Mouse (Mus musculus) gastrocnemius, adult 2 months (tissue): ENCODE measurements around the gene Herpud1. TPM values are rescaled to one million over a fixed set of nuclear protein-coding genes. Genes with fewer than 3 reads are reported as not detected.

ENCODE experiments used
- DNase-seq: peaks from one replicate; pipeline ENCODE4 v3.0.0; 2022
- H3K27ac ChIP-seq: fragments of 200-600 bp; 2 replicates; pipeline ENCODE4 v1.8.1; 2022; ENCODE audit warnings: mild to moderate bottlenecking
- H3K4me3 ChIP-seq: fragments of 200-600 bp; 2 replicates; pipeline ENCODE4 v1.8.1; 2022; ENCODE audit warnings: mild to moderate bottlenecking, moderate library complexity
- CTCF ChIP-seq: fragments of 200-600 bp; IDR thresholded peaks from 2 replicates; pipeline ENCODE4 v1.8.1; 2022; ENCODE audit warnings: antibody characterized with exemption, mild to moderate bottlenecking, moderate library complexity
- intact Hi-C: fragments of 180-260 bp; cut with DNase I; formaldehyde crosslinking; loops from one replicate; pipeline ENCODE4 v1.15.1; 2025
- total RNA-seq, 2 experiments: library from RNA; stranded (reverse); gene quantifications; 2 replicates each; pipeline ENCODE4 v1.2.3; 2021

Herpud1 gene
- total RNA-seq, 2 experiments from 2014 or later: 111 to 117 TPM

DNA sequence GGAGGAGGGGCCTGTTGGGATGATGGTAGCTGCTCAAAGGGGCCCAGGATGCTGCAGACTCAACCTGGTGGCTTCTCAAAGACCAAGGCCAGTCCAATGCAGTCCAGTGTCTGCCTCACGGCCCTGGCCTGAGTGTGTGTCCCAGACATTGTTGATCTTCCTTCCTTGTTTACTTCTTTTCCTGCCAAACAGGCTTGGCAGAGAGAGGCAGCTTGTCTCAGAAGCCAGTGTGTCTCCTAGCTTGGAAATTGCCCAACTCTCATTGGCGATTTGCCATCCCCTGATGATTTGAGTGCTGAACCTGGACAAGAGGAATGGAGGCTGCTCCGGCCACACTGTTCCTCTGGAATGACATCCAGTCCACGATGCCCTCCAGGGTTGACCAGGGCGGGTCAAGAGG, 27.7 kb upstream of the Herpud1 start:
- intact Hi-C loops: no loop called here
- DNase-seq: peak; percentile 74
- H3K27ac ChIP-seq: peak overlapping the region; percentile 62
- no peak overlapping the region for H3K4me3 ChIP-seq
- TF ChIP-seq CTCF: no peak

DNA sequence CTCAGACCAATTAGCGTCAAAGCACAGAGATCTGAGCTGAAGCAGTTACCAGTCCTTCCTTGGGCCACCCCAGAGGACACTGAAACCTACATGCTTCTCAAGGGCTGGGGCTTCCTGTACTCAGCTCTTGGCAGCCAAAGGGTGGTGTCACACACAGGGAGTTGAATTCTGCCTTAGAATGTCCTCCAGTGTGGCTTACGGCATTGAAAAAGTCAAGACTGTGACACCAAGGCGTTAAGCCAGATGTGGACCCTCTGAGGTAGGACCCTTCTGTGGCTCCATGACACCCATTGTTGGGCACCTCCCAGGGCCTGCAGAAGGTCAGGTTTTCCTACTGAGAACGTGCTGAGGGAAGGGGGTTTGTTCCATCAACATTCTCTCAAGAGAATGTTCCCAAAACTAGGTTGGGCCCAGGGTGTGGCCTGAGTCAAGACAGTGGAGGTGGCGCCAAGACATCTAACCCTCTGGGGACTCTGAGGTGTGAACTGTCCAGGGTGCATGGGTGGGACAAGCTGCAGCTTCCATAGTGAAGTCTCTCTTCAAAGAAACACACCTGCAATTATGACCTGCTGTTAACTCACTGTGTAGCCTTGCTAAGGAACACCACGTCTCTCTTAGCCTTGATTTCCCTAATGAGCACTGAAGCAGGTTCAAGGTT, 24.3 kb upstream of the Herpud1 start:
- no peak for TF ChIP-seq CTCF
- peak; percentile 40 for DNase-seq
- H3K4me3 ChIP-seq: no peak overlapping the region
- intact Hi-C loops: no loop called here
- peak overlapping the region; percentile 78 for H3K27ac ChIP-seq

DNA sequence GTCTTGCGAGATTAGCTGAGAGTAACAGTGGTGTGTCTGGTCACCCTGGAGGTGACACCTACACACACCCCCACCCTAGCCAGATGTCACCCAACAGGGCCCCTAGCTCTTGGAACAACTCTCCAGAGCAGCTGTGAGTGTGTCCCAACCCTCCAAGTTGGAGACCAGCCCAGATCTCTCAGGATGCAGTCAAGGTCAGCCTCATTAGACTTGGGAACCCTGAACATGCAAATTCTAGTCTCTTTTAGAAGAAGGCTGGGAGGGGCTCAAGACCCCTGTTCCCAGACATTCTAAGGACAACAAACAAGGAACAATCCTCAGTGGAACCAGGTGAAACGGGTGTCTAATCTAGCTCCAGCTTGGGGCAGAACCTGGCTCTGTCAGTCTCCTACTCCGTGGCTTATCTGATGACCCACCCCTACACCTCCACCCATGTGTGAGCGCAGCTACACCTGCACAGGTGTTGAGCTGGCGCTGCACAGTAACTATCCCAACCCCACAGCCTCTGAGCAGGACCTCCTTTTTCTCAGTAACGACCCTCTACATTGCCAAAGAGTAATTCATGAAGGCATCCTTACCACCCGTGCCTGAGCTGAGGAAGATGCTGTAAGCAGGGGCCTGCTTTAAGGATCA, 23.5 kb upstream of the Herpud1 start:
- peak overlapping the region; percentile 28 for H3K4me3 ChIP-seq
- intact Hi-C loops: no loop called here
- peak; percentile 68 for DNase-seq
- H3K27ac ChIP-seq: peak overlapping the region; percentile 78
- TF ChIP-seq CTCF: no peak

DNA sequence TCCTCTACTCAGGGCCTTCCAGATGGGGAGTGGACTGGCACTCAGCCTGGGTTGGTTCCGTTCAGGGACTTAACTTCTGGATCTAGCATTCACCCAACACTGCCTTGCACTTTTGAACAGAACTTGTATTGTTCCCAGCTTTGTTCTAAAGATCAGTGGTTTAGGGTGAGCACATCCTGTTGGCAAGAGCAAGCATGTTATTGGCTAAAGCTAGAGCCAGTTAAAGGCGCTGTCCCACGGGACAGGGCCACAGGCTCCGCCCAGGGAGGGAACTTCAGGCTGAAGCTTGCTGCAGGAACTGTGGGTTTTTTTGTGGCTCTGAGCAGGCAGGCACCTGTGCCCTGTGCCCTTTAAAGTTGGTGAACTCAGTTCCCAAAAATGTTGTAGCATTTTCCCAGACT, 22.9 kb upstream of the Herpud1 start:
- TF ChIP-seq CTCF: no peak
- peak overlapping the region; percentile 28 for H3K4me3 ChIP-seq
- intact Hi-C loops: no loop called here
- peak; percentile 85 for DNase-seq
- H3K27ac ChIP-seq: peak overlapping the region; percentile 78

- DNase-seq: peak; percentile 84
- intact Hi-C loops: loop anchor here (2.0 kb wide), 1 partner anchor 21 kb away; no protein-coding TSS in a partner anchor
- TF ChIP-seq CTCF: no peak
- Histone ChIP-seq H3K27ac (peak overlapping the region; percentile 78), H3K4me3 (peak overlapping the region; percentile 28)
These were observed 22.3 kb upstream of the Herpud1 start for GRCm38 (mm10) chr8:94363906-94364305.

DNA sequence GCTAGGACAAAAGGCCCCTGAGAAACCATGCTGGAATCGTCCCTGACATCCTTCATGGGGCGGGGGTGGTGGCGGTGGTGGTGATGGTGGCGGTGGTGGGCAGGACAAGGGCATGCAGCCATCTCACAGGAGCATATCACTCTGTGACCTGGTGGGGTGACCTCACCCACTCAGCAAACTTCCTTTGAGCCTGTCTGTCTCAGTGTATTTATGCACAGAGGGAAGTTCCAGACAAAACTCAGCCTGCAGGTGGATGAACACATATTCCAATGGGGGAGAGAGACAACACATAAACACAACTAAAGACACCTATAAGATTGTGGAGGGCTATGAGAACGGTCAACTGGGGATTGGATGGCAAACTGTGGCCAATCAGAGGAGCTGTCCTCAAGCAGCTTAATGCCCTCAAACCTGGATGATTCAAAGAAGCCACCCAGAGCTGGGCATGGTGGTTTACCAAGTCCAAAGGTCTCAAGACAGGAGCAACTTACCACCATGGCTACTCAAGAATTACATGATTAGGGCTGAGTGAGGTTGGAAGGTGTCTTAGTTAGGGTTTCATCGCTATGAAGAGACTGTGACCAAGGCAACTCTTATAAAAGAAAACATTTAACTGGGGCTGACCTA, 21.4 kb upstream of the Herpud1 start:
- no peak for TF ChIP-seq CTCF
- Histone ChIP-seq H3K4me3 (no peak overlapping the region), H3K27ac (peak overlapping the region; percentile 78; the same call in 1 of the 2 replicates)
- DNase-seq: no peak
- intact Hi-C loops: loop anchor here (2.0 kb wide), 1 partner anchor 20 kb away; no protein-coding TSS in a partner anchor

GRCm38 (mm10) chr8:94365410-94365981, 20.7 kb upstream of the Herpud1 start:
- peak overlapping the region; percentile 78; the same call in 1 of the 2 replicates for H3K27ac ChIP-seq
- H3K4me3 ChIP-seq: no peak overlapping the region
- TF ChIP-seq CTCF: no peak
- DNase-seq: no peak
- intact Hi-C loops: loop anchor here (2.0 kb wide), 1 partner anchor 19 kb away; no protein-coding TSS in a partner anchor

DNA sequence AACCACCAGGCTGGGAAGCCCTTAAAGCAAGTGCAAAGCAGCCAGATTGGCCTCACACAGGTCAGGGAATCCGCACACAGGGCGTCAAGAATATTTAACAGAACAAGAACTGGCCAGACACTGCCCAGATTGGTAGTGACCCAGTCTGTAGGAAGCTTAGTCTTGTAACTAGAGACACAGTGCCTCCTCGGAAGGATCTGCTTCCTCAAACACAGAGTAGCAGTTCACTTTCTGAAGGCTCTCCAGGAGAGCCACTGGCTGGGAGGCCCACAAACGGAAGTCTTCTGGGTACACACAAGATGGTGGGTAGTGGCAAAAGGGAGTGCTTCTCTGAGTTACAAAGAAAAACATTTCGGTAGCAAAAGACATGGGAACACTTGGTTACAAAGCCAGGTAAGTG, 15.4 kb upstream of the Herpud1 start:
- intact Hi-C loops: no loop called here
- no peak overlapping the region for H3K4me3 ChIP-seq
- DNase-seq: no peak
- 0 out of 2 replicates have a peak overlapping the region, but pooled peaks have one; percentile 5 for H3K27ac ChIP-seq
- no peak for TF ChIP-seq CTCF

DNA sequence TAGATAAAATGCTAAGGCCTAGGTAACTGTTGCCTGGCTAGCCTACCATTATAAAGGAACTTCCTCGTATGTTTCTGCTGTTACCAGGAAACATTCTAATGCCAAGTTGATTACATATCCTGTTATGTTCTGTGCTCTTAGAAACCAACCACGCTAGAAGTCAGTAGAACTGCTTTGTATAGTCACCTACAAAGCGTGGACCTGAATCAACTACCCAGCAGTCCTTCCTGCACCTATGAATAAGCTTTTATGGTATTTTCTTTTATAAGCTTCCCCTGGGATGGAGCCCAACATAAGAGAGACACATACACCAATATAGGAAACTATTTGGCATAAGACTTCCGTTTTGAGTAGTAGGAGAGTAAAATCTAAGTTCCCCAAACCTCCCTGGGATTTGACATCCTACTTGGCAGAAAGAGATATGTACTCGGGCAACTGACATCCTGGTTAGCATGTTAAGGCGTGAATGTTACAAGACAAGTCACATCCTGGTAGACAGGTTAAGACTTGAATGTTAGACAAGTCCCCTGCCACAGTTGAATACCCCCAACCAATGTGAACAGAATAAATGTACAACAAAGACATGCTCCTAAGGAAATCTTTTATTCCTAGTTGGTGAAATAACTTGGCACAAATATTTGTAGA, 13.2 kb upstream of the Herpud1 start:
- TF ChIP-seq CTCF: no peak
- intact Hi-C loops: no loop called here
- peak overlapping the region; percentile 32; the same call in 1 of the 2 replicates for H3K27ac ChIP-seq
- no peak for DNase-seq
- H3K4me3 ChIP-seq: no peak overlapping the region

DNA sequence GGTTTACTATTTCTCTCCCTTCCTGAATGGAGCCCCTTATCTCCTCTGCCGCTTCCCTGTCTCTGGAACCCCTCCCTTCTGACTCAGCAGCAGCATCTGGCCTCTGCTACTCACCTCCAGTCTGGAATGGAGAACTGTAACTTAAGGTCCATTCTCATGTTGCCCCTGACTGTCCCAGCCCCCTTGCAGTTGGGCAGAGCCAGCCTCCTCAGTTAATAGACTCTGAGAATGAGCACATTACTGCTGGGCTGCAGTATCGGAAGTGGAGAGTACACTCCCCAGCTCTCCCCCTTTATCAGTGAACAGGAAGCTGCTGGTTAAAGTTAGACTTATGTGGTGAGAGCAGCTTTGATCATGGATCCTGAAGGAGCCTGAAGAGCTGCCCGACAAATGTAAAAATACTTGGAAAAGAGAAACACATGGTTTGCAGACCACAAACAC, 10.7 kb upstream of the Herpud1 start:
- DNase-seq: no peak
- intact Hi-C loops: no loop called here
- Histone ChIP-seq H3K27ac (no peak overlapping the region), H3K4me3 (no peak overlapping the region)
- TF ChIP-seq CTCF: no peak

GRCm38 (mm10) chr8:94376176-94376575, 10.1 kb upstream of the Herpud1 start:
- DNase-seq: no peak
- Histone ChIP-seq H3K4me3 (no peak overlapping the region), H3K27ac (no peak overlapping the region)
- intact Hi-C loops: no loop called here
- no peak for TF ChIP-seq CTCF

- no peak for DNase-seq
- peak overlapping the region; percentile 86 for H3K27ac ChIP-seq
- no peak for TF ChIP-seq CTCF
- intact Hi-C loops: no loop called here
- no peak overlapping the region for H3K4me3 ChIP-seq
These were observed 9.7 kb upstream of the Herpud1 start for GRCm38 (mm10) chr8:94376580-94376979.
